Mouse (Mus musculus) lung, adult 2 months (tissue): ENCODE data around the gene Zfp366.

Experiments
- CTCF ChIP-seq: fragments of 200-500 bp; IDR thresholded peaks from 2 replicates; pipeline ENCODE4 v1.5.1; 2011; ENCODE audit warnings: mild to moderate bottlenecking, low read length, control low read depth; ENCODE audit not compliant: insufficient read depth
- POLR2A ChIP-seq: fragments of 200-500 bp; IDR thresholded peaks from 2 replicates; pipeline ENCODE4 v1.6.1; 2011; ENCODE audit warnings: low read depth, mild to moderate bottlenecking, control low read depth, low read length, borderline replicate concordance; ENCODE audit errors: extremely low read depth

DNA sequence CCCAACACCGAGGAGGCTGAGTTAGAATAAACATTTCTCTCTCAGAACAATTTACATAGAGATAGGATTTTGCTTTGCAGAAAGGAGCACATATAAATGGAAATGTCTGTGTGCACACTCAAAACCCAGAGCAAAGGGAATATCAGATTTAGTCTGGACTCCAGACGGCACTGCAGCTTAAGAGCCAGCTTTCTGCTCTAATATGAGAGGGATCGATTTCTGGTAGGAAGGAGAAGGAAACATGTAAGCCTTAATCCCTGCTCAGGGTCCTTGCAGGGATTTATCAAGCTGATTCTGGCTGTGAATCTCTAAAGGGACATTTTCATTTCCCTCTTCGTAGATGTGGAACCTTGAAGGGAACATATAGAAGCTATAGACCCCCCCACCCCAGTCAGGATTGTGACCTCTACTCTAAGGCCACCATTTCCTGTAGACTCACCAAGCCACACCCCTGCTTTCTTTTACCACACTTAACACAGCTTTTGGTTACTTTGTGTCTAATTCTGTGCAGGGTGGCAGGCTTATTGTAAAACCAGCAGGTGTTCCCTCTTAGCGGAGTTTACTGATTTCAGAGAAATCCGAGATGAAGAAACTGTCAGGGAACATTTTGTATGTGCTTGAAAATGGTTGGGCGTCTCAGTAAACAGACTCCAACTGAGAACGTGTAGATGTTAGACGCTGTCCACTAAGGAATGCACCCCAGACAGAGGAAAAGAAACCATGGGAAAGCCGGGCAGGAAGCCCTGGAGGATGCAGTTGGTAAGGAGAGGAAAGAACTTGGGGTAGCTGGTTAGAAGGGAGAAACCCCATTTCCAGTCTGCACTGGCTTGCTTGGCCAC, 20.9 kb upstream of the Zfp366 start:
- TF ChIP-seq POLR2A (no peak), CTCF (no peak)
